Mouse (Mus musculus) kidney, adult 2 months (tissue): ENCODE measurements around the gene Men1. TPM values are rescaled to one million over a fixed set of nuclear protein-coding genes. Genes with fewer than 3 reads are reported as not detected.
A peak's percentile ranks its signal among the peaks of the same experiment; 100 is the strongest.

ENCODE experiments used
- DNase-seq: peaks from one replicate; pipeline ENCODE4 v3.0.0; 2021
- H3K27ac ChIP-seq: fragments of 200-500 bp; 2 replicates; pipeline ENCODE4 v1.5.1; 2012; ENCODE audit warnings: low read depth, low read length, control low read depth, inconsistent platforms; ENCODE audit not compliant: insufficient read depth
- H3K27me3 ChIP-seq: fragments of 200-500 bp; replicated peaks from 2 replicates; pipeline ENCODE4 v1.6.1; 2012; ENCODE audit warnings: mild to moderate bottlenecking, moderate library complexity, low read length, inconsistent platforms; ENCODE audit not compliant: control insufficient read depth, insufficient read depth
- H3K36me3 ChIP-seq: fragments of 200-500 bp; 2 replicates; pipeline ENCODE4 v1.6.1; 2012; ENCODE audit warnings: mild to moderate bottlenecking, moderate library complexity, low read length, inconsistent platforms; ENCODE audit not compliant: control insufficient read depth, insufficient read depth
- H3K4me1 ChIP-seq: fragments of 200-500 bp; 2 replicates; pipeline ENCODE4 v1.6.1; 2011; ENCODE audit warnings: low read length; ENCODE audit not compliant: control insufficient read depth, insufficient read depth
- H3K4me3 ChIP-seq: fragments of 200-500 bp; 2 replicates; pipeline ENCODE4 v1.5.1; 2011; ENCODE audit warnings: mild to moderate bottlenecking, low read depth, low read length, control low read depth; ENCODE audit not compliant: insufficient read depth
- CTCF ChIP-seq: fragments of 200-500 bp; conservative IDR thresholded peaks from 2 replicates; pipeline ENCODE4 v1.5.1; 2011; ENCODE audit warnings: low read depth, mild to moderate bottlenecking, control low read depth, low read length, moderate library complexity, mixed read lengths; ENCODE audit not compliant: insufficient read depth, insufficient read length
- POLR2A ChIP-seq: fragments of 200-500 bp; IDR thresholded peaks from one replicate; pipeline ENCODE4 v1.6.1; 2011; ENCODE audit warnings: low read depth, low read length, control low read depth
- WGBS: fragments of 180-500 bp; shearing (Covaris S2); methylation state at CpG from one replicate; pipeline ENCODE4 v1.1.7; 2018; 5-methylcytosine and 5-hydroxymethylcytosine counted together
- polyA plus RNA-seq: library from polyadenylated mRNA; depleted of rRNA; stranded (reverse); fragments of >200 nt; gene quantifications from 2 replicates; pipeline ENCODE4 v1.2.3, GENCODE M21; 2012

Gene Men1
- polyA plus RNA-seq, 1 experiment = 49.5 TPM

- Histone ChIP-seq H3K4me1 (peaks cover 5% of the 10 kb centered on the region; the same call in 1 of the 2 replicates), H3K36me3 (0 out of 2 replicates have a peak, but pooled peaks cover 2% of the 10 kb centered on the region), H3K27ac (peak overlapping the region; percentile 84), H3K27me3 (no peaks in the 10 kb centered on the region), H3K4me3 (no peak overlapping the region)
- TF ChIP-seq POLR2A = no peak
- 0 out of 2 replicates have a peak, but pooled peaks have one; percentile 3 for TF ChIP-seq CTCF
- WGBS = 71% methylated on average over 7 of the region's 7 CpGs
- peak; percentile 49 for DNase-seq
Observed at GRCm38 (mm10) chr19:6299450-6300267, 35.1 kb upstream of the Men1 start.

- TF ChIP-seq POLR2A (no peak), CTCF (no peak)
- Histone ChIP-seq H3K27ac (peak overlapping the region; percentile 84), H3K4me1 (peaks cover 6% of the 10 kb centered on the region; the same call in 1 of the 2 replicates), H3K27me3 (no peaks in the 10 kb centered on the region), H3K36me3 (0 out of 2 replicates have a peak, but pooled peaks cover 2% of the 10 kb centered on the region), H3K4me3 (no peak overlapping the region)
- WGBS = 70% methylated on average over 7 of the region's 7 CpGs
- peak; percentile 79 for DNase-seq
Observed at GRCm38 (mm10) chr19:6300402-6300841, 34.4 kb upstream of the Men1 start.

GRCm38 (mm10) chr19:6302114-6302513 is 32.7 kb upstream of the Men1 start:
- WGBS = 93% methylated on average over 5 of the region's 5 CpGs
- H3K27ac ChIP-seq = no peak overlapping the region
- H3K4me1 ChIP-seq = peaks cover 13% of the 10 kb centered on the region
- no peak for TF ChIP-seq CTCF
- TF ChIP-seq POLR2A = no peak
- no peak for DNase-seq
- no peak overlapping the region for H3K4me3 ChIP-seq
- no peaks in the 10 kb centered on the region for H3K27me3 ChIP-seq
- 0 out of 2 replicates have a peak, but pooled peaks cover 2% of the 10 kb centered on the region for H3K36me3 ChIP-seq

GRCm38 (mm10) chr19:6302522-6302921 is 32.3 kb upstream of the Men1 start:
- TF ChIP-seq CTCF (no peak), POLR2A (no peak)
- DNase-seq = no peak
- H3K4me1 ChIP-seq = peaks cover 14% of the 10 kb centered on the region
- 41% methylated on average over 4 of the region's 4 CpGs for WGBS
- 0 out of 2 replicates have a peak, but pooled peaks cover 2% of the 10 kb centered on the region for H3K36me3 ChIP-seq
- H3K4me3 ChIP-seq = no peak overlapping the region
- no peaks in the 10 kb centered on the region for H3K27me3 ChIP-seq
- no peak overlapping the region for H3K27ac ChIP-seq

GRCm38 (mm10) chr19:6303831-6304230 is 30.9 kb upstream of the Men1 start:
- DNase-seq = no peak
- no peak overlapping the region for H3K4me3 ChIP-seq
- H3K36me3 ChIP-seq = no peaks in the 10 kb centered on the region
- H3K27me3 ChIP-seq = no peaks in the 10 kb centered on the region
- peaks cover 18% of the 10 kb centered on the region for H3K4me1 ChIP-seq
- H3K27ac ChIP-seq = no peak overlapping the region
- no peak for TF ChIP-seq POLR2A
- TF ChIP-seq CTCF = no peak
- 55% methylated on average over 6 of the region's 6 CpGs for WGBS

- TF ChIP-seq POLR2A (no peak), CTCF (peak; percentile 97)
- H3K27ac ChIP-seq = peak overlapping the region; percentile 58; the same call in 1 of the 2 replicates
- H3K36me3 ChIP-seq = no peaks in the 10 kb centered on the region
- no peaks in the 10 kb centered on the region for H3K27me3 ChIP-seq
- no peak overlapping the region for H3K4me3 ChIP-seq
- H3K4me1 ChIP-seq = peaks cover 18% of the 10 kb centered on the region
- DNase-seq = peak; percentile 94
- 11% methylated on average over 5 of the region's 5 CpGs for WGBS
Observed at GRCm38 (mm10) chr19:6304787-6305516, 29.8 kb upstream of the Men1 start.

- Histone ChIP-seq H3K4me3 (peak overlapping the region; percentile 96; the same call in 1 of the 2 replicates), H3K4me1 (peaks cover 18% of the 10 kb centered on the region), H3K27me3 (no peaks in the 10 kb centered on the region), H3K36me3 (no peaks in the 10 kb centered on the region), H3K27ac (peak overlapping the region; percentile 99)
- DNase-seq = no peak
- WGBS = 55% methylated on average over 8 of the region's 8 CpGs
- TF ChIP-seq POLR2A (no peak), CTCF (no peak)
Observed at GRCm38 (mm10) chr19:6305517-6306115, 29.2 kb upstream of the Men1 start.
